Mouse (Mus musculus): ENCODE data around the gene Slc7a5.

Gene Slc7a5

GRCm38 (mm10) chr8:121907587-121908248 is at the start of gene Slc7a5:
Gene Slc7a5 (minus strand): TSS chr8:121907694.
- DNase-seq, result peak; percentile 94

- DNase-seq, result no peak
Measured at GRCm38 (mm10) chr8:121955825-121956500, 48.5 kb upstream of the Slc7a5 start.

- DNase-seq, result no peak
Measured at GRCm38 (mm10) chr8:121954981-121955555, 47.6 kb upstream of the Slc7a5 start.

- DNase-seq, result no peak
Measured at GRCm38 (mm10) chr8:121953821-121954545, 46.5 kb upstream of the Slc7a5 start.

GRCm38 (mm10) chr8:121952800-121953199 is 45.3 kb upstream of the Slc7a5 start:
- peak; percentile 70 for DNase-seq

GRCm38 (mm10) chr8:121952122-121952521 is 44.6 kb upstream of the Slc7a5 start:
- DNase-seq, result no peak

- no peak for DNase-seq
Measured at GRCm38 (mm10) chr8:121951656-121952009, 44.1 kb upstream of the Slc7a5 start.

GRCm38 (mm10) chr8:121950749-121951655 is 43.5 kb upstream of the Slc7a5 start:
- peak; percentile 83 for DNase-seq

- peak; percentile 99 for DNase-seq
Measured at GRCm38 (mm10) chr8:121949941-121950748, 42.7 kb upstream of the Slc7a5 start.

- DNase-seq, result peak; percentile 48
Measured at GRCm38 (mm10) chr8:121949222-121949800, 41.8 kb upstream of the Slc7a5 start, which contains the start of gene Banp. Gene Banp (plus strand): TSS chr8:121949750.

GRCm38 (mm10) chr8:121948321-121949145 is 41.0 kb upstream of the Slc7a5 start:
- no peak for DNase-seq

GRCm38 (mm10) chr8:121947753-121948141 is 40.3 kb upstream of the Slc7a5 start:
- DNase-seq, result peak; percentile 92

GRCm38 (mm10) chr8:121947047-121947752 is 39.7 kb upstream of the Slc7a5 start:
- no peak for DNase-seq

GRCm38 (mm10) chr8:121946351-121946750 is 38.9 kb upstream of the Slc7a5 start:
- no peak for DNase-seq

- DNase-seq, result no peak
Measured at GRCm38 (mm10) chr8:121944831-121945230, 37.3 kb upstream of the Slc7a5 start, which contains the start of gene Car5a. Gene Car5a (minus strand): TSS chr8:121944904.

GRCm38 (mm10) chr8:121943716-121944115 is 36.2 kb upstream of the Slc7a5 start:
- DNase-seq, result peak; percentile 58

- DNase-seq, result no peak
Measured at GRCm38 (mm10) chr8:121943057-121943540, 35.6 kb upstream of the Slc7a5 start.

- DNase-seq, result no peak
Measured at GRCm38 (mm10) chr8:121938732-121939131, 31.2 kb upstream of the Slc7a5 start.

GRCm38 (mm10) chr8:121936391-121936790 is 28.9 kb upstream of the Slc7a5 start:
- DNase-seq, result no peak

Measured in kidney, adult 9 months (tissue).